Mouse (Mus musculus) urinary bladder, adult 18-20 months (tissue): Measurements from ENCODE around the gene Slc4a1.
A peak's percentile ranks its signal among the peaks of the same experiment; 100 is the strongest.
"Not testable (repeated sequence)": the region's sequence is repeated elsewhere in the genome, so short reads cannot be mapped to it uniquely, and the experiment has no call there.

Experiments used
- DNase-seq, 2 experiments: peaks; one replicate each; pipeline ENCODE4 v3.0.0; 2022; ENCODE audit warnings: low spot score in 2 of 2, mixed read lengths in 2 of 2

Gene Slc4a1

GRCm38 (mm10) chr11:102399107-102399506 is 33.1 kb upstream of the Slc4a1 start:
- no peak for DNase-seq

DNA sequence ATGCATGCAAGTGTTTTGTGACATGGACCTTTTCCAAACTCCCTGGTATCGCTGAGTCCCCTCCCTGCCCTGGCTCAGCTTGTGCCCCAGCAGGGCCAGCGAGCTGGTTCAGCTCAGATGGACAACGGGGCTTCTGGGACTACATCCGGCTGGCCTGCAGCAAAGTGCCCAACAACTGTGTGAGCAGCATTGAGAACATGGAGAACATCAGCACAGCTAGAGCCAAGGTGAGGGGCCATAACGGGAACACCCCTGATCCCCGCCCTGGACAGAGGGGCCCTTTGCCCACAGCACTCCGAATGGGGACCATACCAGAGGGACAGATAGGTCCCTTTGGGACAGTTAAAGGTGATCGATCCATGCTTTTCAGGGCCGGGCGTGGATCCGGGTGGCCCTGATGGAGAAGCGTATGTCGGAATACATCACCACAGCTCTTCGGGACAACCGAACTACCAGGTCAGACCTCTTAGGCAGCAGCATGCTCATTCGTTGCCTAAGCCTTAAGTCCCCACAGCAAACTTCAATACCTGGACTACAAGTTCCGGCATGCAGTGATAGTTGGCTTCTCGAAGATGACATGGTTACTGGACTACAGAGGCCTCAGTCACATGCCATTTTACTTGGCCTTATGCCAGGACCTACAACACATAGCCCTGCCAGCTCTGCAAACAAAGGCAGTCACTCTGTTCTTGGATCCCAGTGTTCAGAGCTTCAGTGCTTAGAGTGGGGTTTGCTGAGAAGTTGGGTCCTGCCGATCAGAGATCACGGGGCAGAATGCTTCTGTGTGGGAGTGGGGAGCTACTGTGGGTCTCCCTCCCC is 32.2 kb upstream of the Slc4a1 start:
- DNase-seq: peak in 1 of 2 experiments; percentile 57

DNA sequence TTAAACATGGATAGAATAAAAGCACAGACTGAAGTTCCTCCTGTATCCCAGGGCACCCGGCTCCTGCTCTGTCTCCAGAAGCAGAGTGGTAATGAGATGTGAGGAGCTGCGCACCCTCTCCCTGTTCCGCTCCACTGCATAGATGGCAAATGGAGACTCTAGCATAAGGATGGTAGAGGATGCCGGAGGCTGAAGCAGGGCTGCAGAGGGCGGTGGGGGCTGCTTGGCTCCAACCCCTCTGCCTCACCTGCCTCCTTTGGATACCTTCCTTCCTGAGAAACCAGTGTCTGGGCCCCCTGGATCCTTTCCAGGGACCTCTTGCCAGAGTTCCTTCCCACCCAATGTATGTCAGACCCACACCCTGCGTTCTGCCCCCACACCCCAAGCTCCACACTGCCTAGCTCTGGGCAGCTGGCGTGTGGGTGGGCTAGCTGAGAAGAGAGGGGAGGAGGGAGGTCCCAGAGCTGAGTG is 30.7 kb upstream of the Slc4a1 start:
- no peak for DNase-seq

DNA sequence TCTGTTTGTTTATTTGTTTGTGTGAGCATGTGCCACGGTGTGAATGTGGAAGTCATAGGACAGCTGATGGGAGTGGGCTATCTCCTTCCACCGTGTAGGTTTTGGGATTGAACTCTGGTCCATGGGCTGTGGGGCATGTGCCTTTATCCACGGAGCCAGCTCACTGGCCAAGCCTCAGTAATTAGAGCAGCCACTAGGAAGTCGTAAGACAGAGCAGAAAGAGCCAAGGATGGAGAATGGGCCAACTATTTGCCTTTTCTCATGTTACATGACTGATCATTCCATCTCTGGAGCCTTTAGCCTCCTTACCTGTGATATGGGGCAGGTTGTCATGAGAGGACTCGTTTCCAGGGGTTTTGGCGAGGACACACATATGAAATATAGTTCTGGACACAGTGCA is 30.3 kb upstream of the Slc4a1 start:
- no peak for DNase-seq

DNA sequence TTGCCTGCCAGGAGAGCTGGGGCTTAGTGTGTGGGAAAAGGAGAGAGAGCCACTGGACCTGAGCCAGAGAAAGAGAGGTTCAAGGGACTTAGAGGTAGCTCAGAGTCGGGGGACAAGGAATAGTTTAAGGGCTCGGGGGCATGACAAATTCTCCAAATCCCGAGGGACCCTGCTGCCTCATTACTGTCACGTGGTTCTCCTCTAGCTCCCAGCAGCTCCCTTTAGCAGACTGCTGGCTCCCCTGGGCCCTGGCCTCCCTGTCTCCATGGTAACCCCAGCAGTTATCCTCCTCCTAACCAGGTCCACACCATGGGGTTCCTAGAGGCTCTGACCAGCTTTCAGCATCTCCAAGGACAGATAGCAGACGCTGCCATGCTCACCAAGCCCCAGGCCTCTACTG is 29.2 kb upstream of the Slc4a1 start:
- no peak for DNase-seq

DNA sequence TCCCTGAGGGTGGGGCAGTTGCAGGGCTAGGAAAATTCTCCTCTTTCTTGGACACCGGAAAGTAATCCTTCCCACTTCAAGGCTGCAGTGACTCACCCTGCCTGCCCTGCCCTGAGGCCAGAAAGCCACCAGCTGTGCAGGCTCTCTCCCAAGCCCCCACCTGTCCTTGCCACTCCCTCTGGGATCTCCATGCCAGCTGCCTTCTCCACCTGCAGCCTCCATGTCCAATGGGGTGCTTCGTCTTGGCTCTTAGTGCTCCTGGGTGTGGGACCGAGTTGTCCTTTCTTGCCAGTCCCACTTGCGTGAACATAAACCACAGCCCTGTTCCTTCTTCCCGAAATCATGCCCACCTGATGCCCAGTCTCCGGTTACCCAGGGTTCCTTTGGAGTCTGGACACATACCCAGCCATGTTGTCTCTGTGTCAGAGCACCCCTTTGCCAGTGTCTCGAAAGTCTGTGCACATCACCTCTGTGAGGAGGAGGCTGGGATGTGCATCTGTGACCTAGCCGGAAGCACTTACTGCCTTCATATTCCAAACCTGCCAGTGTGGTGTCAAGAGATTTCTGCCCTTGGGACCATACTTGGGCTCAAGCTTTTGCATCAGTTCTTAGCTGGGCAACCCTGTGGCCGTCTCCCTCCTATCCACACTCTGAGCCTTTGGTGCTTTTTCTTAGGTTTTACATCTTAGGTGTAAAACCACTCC is 28.6 kb upstream of the Slc4a1 start:
- no peak for DNase-seq

DNA sequence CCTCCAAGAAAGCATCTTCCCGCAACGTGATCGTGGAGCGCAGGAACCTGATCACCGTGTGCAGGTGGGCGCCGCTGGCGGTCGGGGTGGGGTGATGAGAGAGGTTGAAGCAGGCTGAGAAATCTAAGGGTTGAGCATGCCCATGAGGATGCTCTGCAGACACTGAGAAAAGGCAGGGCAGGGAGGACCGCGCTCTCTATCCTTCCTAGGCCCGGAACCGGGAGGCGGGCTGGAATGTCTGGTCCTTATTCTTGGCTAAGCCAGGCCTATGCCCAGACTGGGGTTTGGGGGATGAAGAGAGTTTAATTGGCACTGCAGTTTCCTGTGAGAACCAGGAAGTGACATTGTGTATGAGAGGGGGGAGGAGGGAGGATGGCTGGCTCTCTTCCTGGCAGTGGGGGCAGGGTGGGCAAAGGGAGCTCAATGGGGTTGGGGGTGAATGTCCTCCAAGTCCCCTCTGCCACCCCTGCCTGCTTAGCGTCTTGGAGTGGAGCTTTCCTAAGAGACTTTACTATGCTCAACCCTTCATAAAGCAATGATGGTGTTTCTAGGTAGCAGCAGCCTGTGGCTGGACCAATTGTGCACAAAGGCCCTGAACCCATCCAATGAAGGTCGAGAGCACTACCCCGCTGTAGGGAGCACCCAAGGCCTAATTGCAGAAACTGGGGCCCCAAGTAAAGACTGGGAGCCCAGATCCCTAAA is 27.9 kb upstream of the Slc4a1 start:
- DNase-seq: no peak

GRCm38 (mm10) chr11:102393238-102393634 is 27.2 kb upstream of the Slc4a1 start, which contains the start of gene Rundc3a:
Rundc3a (plus strand) TSS chr11:102393403.
- DNase-seq: peak in 1 of 2 experiments; percentile 23

- no peak for DNase-seq
Measured at GRCm38 (mm10) chr11:102392441-102393237, 26.6 kb upstream of the Slc4a1 start.

GRCm38 (mm10) chr11:102389436-102389835 is 23.4 kb upstream of the Slc4a1 start:
- not testable (repeated sequence) for DNase-seq

- no peak for DNase-seq
Measured at GRCm38 (mm10) chr11:102386121-102386520, 20.1 kb upstream of the Slc4a1 start.

DNA sequence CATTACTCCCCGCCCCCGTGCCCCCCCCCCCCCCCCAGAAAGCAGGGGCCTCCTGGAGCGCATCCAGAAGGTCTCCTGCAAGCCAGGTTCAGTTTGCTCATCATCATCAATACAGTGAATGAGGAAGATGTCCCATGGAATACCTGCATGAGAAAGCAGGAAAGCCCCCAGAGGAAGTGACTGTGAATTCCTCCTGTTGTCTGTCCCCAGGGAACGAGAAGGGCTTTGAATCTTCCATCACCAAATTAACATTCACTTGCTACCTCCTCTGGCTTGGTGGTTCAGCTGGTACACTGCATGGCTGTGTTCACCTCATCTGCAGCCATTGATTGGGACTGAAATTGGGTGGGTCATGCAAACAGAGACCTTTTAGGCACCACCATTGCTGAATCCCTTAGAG is 19.1 kb upstream of the Slc4a1 start:
- DNase-seq: no peak

GRCm38 (mm10) chr11:102384418-102384817 is 18.4 kb upstream of the Slc4a1 start:
- no peak for DNase-seq

- no peak for DNase-seq
Measured at GRCm38 (mm10) chr11:102383365-102384136, 17.5 kb upstream of the Slc4a1 start.

- DNase-seq: no peak
Measured at GRCm38 (mm10) chr11:102382794-102383193, 16.8 kb upstream of the Slc4a1 start.

DNA sequence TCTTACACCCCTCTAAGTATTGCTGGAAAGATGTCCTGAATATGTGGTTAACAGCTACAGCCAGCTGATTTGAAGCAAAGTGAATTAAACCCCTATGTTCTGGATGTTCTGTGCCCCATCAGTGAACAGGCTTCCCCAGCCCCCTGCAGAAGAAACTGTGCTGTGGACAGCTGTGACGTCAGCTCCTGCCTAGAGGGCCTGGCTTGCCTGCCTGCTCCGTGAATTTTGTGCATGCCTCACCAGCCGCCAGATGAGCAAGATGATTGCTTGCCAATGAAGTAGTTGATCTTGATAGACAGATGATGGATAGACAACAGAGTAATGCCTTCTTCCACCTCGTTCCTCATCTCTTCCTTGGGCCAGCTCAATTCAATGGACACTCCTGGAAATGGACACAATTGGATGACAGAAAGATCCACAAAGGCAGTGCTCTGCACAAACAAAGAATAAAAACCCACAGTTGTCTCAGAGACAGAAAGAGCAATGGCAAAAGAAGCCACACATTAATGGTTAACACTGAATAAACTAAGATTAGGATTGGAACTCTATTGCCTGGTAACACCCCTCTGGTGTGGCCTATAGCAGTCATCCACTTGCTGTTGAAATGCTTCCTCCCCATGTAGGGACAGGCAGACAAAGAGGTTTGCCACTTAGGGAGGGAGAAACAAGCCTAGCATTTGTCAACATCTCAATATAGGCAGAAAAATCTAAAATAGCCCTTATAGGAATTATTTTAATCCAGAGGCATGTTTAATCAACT is 15.5 kb upstream of the Slc4a1 start:
- DNase-seq: no peak

DNA sequence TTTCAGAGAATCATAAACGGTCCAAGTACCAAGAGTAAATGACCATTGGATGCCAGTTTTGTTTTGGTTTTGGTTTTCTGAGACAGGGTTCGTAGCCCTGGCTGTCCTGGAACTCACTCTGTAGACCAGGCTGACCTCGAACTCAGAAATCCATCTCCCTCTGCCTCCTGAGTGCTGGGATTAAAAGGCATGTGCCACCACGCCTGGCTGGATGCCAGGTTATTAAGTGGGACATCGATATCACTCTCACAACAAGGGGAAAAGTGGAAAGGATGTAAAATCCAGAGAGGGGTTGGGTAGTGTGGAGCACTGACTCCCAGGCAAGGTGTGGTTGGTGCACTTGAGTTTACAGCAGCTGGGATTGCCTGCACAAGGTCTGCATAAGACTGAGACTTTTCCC is 14.1 kb upstream of the Slc4a1 start:
- DNase-seq: no peak

GRCm38 (mm10) chr11:102377186-102377585 is 11.2 kb upstream of the Slc4a1 start:
- no peak for DNase-seq

DNA sequence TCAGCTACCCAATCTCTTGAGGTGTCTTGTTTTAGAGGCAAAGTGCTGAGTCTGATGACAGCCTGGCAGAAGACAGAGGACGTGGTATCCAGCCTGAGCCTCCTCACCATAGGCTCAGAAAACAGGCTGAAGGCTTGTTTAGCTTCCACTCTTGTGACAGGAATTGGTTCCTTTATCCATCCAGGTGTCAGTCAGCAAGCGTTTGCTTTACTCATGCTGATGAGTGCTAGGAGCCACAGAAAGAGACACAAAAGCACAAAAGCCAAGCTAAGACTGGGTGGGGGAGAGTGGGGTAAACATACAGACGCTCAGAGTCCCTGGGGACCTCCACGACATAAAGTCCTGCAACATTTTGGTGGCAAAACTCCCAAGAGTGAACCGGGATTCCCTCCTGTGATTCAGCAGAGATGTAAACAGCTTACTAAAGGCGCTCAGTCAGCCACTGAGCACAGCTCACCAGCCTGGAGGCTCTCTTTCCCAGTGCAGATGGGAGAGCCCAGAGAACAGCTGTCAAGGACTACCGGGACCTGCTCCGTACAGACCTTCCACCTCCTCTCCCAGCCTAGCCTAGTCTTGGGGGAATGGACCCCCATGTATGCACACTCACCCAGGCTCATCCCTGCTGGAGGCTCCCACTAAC is 10.3 kb upstream of the Slc4a1 start:
- no peak for DNase-seq
